Mouse (Mus musculus) MEL-GATA-1-ER (cell line): ENCODE results near the gene Slc6a6.

Experiments
- DNase-seq: peaks from one replicate; pipeline ENCODE4 v3.0.0-alpha.2; 2012; ENCODE audit warnings: low read depth; ENCODE audit errors: extremely low read depth

The Slc6a6 gene

GRCm38 (mm10) chr6:91669270-91669669 lies 14.6 kb upstream of the Slc6a6 start:
- DNase-seq, result no peak

GRCm38 (mm10) chr6:91670224-91670623 lies 13.6 kb upstream of the Slc6a6 start:
- no peak for DNase-seq

- no peak for DNase-seq
These were observed 9.0 kb upstream of the Slc6a6 start for GRCm38 (mm10) chr6:91674757-91675350.

GRCm38 (mm10) chr6:91678506-91679094 lies 5.3 kb upstream of the Slc6a6 start:
- no peak for DNase-seq

GRCm38 (mm10) chr6:91679095-91679577 lies 4.7 kb upstream of the Slc6a6 start:
- DNase-seq, result peak; percentile 38

- no peak for DNase-seq
These were observed 4.1 kb upstream of the Slc6a6 start for GRCm38 (mm10) chr6:91679716-91680115.

- no peak for DNase-seq
These were observed 2.0 kb upstream of the Slc6a6 start for GRCm38 (mm10) chr6:91681841-91682240.

- DNase-seq, result peak; percentile 64
These were observed 732 bp upstream of the Slc6a6 start for GRCm38 (mm10) chr6:91683121-91683520.

GRCm38 (mm10) chr6:91684474-91684829 lies 599 bp downstream of the Slc6a6 start:
- no peak for DNase-seq

GRCm38 (mm10) chr6:91684831-91685532 lies 1.1 kb downstream of the Slc6a6 start:
- DNase-seq, result peak; percentile 66

GRCm38 (mm10) chr6:91685533-91685883 lies 1.7 kb downstream of the Slc6a6 start:
- no peak for DNase-seq

- no peak for DNase-seq
These were observed 2.0 kb downstream of the Slc6a6 start for GRCm38 (mm10) chr6:91685896-91686295.

- DNase-seq, result no peak
These were observed 2.7 kb downstream of the Slc6a6 start for GRCm38 (mm10) chr6:91686597-91686996.

- DNase-seq, result no peak
These were observed 4.2 kb downstream of the Slc6a6 start for GRCm38 (mm10) chr6:91688021-91688420.

GRCm38 (mm10) chr6:91689231-91689630 lies 5.4 kb downstream of the Slc6a6 start:
- DNase-seq, result no peak

GRCm38 (mm10) chr6:91690222-91690621 lies 6.4 kb downstream of the Slc6a6 start:
- DNase-seq, result no peak

- DNase-seq, result no peak
These were observed 6.8 kb downstream of the Slc6a6 start for GRCm38 (mm10) chr6:91690646-91691045.

- no peak for DNase-seq
These were observed 7.7 kb downstream of the Slc6a6 start for GRCm38 (mm10) chr6:91691576-91691975.

- no peak for DNase-seq
These were observed 9.5 kb downstream of the Slc6a6 start for GRCm38 (mm10) chr6:91693301-91693886.

- no peak for DNase-seq
These were observed 10.8 kb downstream of the Slc6a6 start for GRCm38 (mm10) chr6:91694610-91695009.

GRCm38 (mm10) chr6:91698831-91699230 lies 15.0 kb downstream of the Slc6a6 start:
- DNase-seq, result no peak

- no peak for DNase-seq
These were observed 15.8 kb downstream of the Slc6a6 start for GRCm38 (mm10) chr6:91699482-91700200.
